Mouse (Mus musculus) embryonic facial prominence, embryonic 15.5 days (tissue): ENCODE data around the gene Cpne5. TPM values are rescaled to one million over a fixed set of nuclear protein-coding genes. Genes with fewer than 3 reads are reported as not detected.
A peak's percentile ranks its signal among the peaks of the same experiment; 100 is the strongest.

Experiments used
- ATAC-seq: fragments of 200-750 bp; cut with Nextera tagmentation; 2 replicates; pipeline ENCODE4 v1.8.0; 2017; ENCODE audit warnings: low read depth, moderate TSS enrichment; ENCODE audit not compliant: insufficient number of reproducible peaks, low FRiP score, low TSS enrichment
- H3K27ac ChIP-seq: fragments of 300-500 bp; sonication (generic); replicated peaks from 2 replicates; pipeline ENCODE4 v1.5.1; 2015; ENCODE audit warnings: mild to moderate bottlenecking, inconsistent platforms
- H3K27me3 ChIP-seq: fragments of 300-500 bp; sonication (generic); 2 replicates; pipeline ENCODE4 v1.6.1; 2015; ENCODE audit warnings: inconsistent platforms
- H3K36me3 ChIP-seq: fragments of 300-500 bp; sonication (generic); 2 replicates; pipeline ENCODE4 v1.6.1; 2015; ENCODE audit warnings: mild to moderate bottlenecking, inconsistent platforms
- H3K4me1 ChIP-seq: fragments of 300-500 bp; sonication (generic); 2 replicates; pipeline ENCODE4 v1.6.1; 2015; ENCODE audit warnings: inconsistent platforms
- H3K4me2 ChIP-seq: fragments of 300-500 bp; sonication (generic); replicated peaks from 2 replicates; pipeline ENCODE4 v1.6.1; 2015; ENCODE audit warnings: mild to moderate bottlenecking, inconsistent platforms
- H3K4me3 ChIP-seq: fragments of 300-500 bp; sonication (generic); replicated peaks from 2 replicates; pipeline ENCODE4 v1.5.1; 2015; ENCODE audit warnings: mild to moderate bottlenecking, inconsistent platforms
- H3K9ac ChIP-seq: fragments of 300-500 bp; sonication (generic); 2 replicates; pipeline ENCODE4 v1.6.1; 2015; ENCODE audit warnings: inconsistent platforms
- H3K9me3 ChIP-seq: fragments of 300-500 bp; sonication (generic); replicated peaks from 2 replicates; pipeline ENCODE4 v1.6.1; 2016; ENCODE audit warnings: inconsistent platforms
- WGBS: fragments of 180-500 bp; shearing (Covaris S2); methylation state at CpG from one replicate; pipeline ENCODE4 v1.1.7; 2015; 5-methylcytosine and 5-hydroxymethylcytosine counted together
- polyA plus RNA-seq: library from polyadenylated mRNA; unstranded; fragments of >200 nt; fragmentation: Nextera tagmentation; extraction: Ambion mirVana; gene quantifications from 2 replicates; pipeline ENCODE4 v1.2.1, GENCODE M21; 2015

The Cpne5 gene
- polyA plus RNA-seq, 1 experiment from 2014 or later: 27.6 TPM

GRCm38 (mm10) chr17:29180406-29181127 is 57.4 kb downstream of the Cpne5 start:
- 61% methylated on average over 4 of the region's 4 CpGs for whole genome bisulfite sequencing

GRCm38 (mm10) chr17:29179917-29180316 is 58.0 kb downstream of the Cpne5 start:
- Histone ChIP-seq H3K36me3 (no peaks in the 10 kb centered on the region), H3K27ac (no peak overlapping the region), H3K4me2 (no peak overlapping the region), H3K9ac (no peak overlapping the region), H3K27me3 (no peaks in the 10 kb centered on the region), H3K9me3 (no peaks in the 10 kb centered on the region), H3K4me3 (no peak overlapping the region), H3K4me1 (peaks cover 32% of the 10 kb centered on the region)
- ATAC-seq: no peak
- 90% methylated on average over 6 of the region's 6 CpGs for WGBS

More at GRCm38 (mm10) chr17:29180406-29181127, 57.4 kb downstream of the Cpne5 start:
- no peak for ATAC-seq
- Histone ChIP-seq H3K36me3 (no peaks in the 10 kb centered on the region), H3K9me3 (no peaks in the 10 kb centered on the region), H3K4me3 (no peak overlapping the region), H3K9ac (no peak overlapping the region), H3K27me3 (no peaks in the 10 kb centered on the region), H3K4me1 (peaks cover 37% of the 10 kb centered on the region), H3K27ac (no peak overlapping the region), H3K4me2 (no peak overlapping the region)

DNA sequence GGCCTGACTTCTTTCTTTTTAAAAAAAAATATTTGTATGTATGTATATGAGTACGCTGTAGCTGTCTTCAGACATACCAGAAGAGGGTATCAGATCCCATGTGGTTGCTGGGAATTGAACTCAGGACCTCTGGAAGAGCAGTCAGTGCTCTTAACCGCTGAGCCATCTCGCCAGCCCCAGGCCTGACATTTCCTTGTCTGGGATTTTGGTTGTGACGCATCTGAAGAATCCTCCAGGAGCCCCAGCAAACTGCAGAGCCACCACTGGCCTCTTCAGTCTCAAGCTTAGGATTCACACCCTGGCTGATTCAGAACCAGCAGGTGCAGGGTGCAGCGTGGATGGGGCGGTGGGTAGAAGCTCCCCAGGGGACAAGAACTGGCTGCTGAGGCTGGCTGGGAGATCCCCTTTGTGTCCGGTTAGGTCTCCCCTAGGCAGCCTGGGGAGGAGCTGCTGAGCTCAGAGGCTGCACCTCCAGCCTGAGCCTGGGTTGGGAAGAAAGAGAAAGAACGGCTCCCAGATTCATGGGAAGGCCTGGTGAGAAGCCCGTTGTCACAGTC is 59.4 kb downstream of the Cpne5 start:
- Histone ChIP-seq H3K9ac (no peak overlapping the region), H3K9me3 (no peaks in the 10 kb centered on the region), H3K4me2 (no peak overlapping the region), H3K4me3 (no peak overlapping the region), H3K27me3 (no peaks in the 10 kb centered on the region), H3K27ac (no peak overlapping the region), H3K4me1 (peaks cover 32% of the 10 kb centered on the region), H3K36me3 (no peaks in the 10 kb centered on the region)
- ATAC-seq: no peak
- WGBS: 66% methylated on average over 9 of the region's 9 CpGs

DNA sequence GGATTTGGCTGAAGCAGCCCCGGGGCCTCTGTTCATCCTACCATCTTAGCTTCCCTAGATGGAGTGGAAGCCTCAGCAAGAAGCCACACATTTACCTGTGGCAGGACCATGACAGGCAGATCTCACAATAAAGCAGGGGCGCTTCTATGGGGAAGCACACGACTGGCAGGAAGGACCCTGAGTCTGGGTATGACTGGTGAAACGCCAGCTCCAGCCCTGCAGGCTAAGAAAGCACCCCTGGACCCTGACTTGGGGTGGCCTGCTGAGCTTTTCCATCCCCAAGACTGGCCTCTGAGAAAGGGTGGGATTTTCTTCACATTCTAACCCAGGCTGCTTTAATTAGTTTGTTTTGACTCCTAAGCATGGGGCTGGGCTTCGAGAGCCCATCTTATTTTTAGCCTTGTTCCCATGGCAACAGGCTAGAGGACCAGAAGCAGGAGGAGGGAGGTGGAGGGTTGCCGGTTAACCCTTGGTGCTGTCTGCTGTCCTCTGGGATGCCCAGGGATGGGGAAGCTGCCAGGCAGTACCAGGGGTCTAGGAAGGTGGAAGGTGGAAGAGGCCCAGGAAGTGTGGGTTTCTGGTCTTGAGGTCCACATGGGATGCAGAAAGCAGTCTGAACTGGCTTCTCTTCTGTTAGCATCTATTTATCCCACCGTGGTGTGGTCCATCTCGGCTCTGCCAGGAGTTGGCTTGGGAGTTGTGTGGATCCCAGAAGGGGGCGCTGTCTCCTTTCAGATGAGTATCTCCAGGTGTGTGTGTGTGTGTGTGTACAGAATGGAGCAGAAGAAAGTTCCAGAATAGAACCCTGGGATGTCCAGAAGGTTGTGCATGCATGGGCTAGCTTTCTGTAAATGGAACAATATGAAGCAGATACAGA is 61.3 kb downstream of the Cpne5 start:
- no peak overlapping the region for H3K27ac ChIP-seq
- no peaks in the 10 kb centered on the region for H3K9me3 ChIP-seq
- 14% methylated on average over 9 of the region's 9 CpGs for WGBS
- no peaks in the 10 kb centered on the region for H3K36me3 ChIP-seq
- H3K9ac ChIP-seq: no peak overlapping the region
- no peak overlapping the region for H3K4me3 ChIP-seq
- peaks cover 24% of the 10 kb centered on the region for H3K4me1 ChIP-seq
- no peaks in the 10 kb centered on the region for H3K27me3 ChIP-seq
- no peak overlapping the region for H3K4me2 ChIP-seq
- peak; percentile 66 for ATAC-seq

DNA sequence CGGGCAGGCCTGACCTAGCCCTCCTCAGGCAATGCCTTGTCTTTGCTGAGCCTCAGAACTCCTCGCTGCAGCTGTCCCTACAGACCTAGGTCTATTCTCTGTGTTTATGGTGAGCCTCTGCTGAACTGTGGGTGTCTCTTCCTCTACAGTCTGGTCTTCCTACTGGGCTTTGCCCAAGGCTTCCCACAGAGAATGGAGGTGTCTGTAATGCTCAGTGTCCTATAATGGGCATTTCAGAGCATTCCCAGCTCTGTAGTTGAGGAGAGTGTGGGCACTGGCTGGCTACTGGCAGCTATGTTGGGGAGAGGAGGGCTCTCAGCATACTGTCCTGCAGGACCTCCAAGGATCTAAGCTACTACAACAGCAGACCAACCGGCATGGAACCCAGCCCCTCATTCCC is 62.3 kb downstream of the Cpne5 start:
- no peak overlapping the region for H3K4me3 ChIP-seq
- H3K36me3 ChIP-seq: no peaks in the 10 kb centered on the region
- no peaks in the 10 kb centered on the region for H3K9me3 ChIP-seq
- H3K27ac ChIP-seq: no peak overlapping the region
- H3K9ac ChIP-seq: no peak overlapping the region
- no peak for ATAC-seq
- H3K4me1 ChIP-seq: peaks cover 27% of the 10 kb centered on the region
- no peaks in the 10 kb centered on the region for H3K27me3 ChIP-seq
- no peak overlapping the region for H3K4me2 ChIP-seq
- 57% methylated on average over 3 of the region's 3 CpGs for WGBS

DNA sequence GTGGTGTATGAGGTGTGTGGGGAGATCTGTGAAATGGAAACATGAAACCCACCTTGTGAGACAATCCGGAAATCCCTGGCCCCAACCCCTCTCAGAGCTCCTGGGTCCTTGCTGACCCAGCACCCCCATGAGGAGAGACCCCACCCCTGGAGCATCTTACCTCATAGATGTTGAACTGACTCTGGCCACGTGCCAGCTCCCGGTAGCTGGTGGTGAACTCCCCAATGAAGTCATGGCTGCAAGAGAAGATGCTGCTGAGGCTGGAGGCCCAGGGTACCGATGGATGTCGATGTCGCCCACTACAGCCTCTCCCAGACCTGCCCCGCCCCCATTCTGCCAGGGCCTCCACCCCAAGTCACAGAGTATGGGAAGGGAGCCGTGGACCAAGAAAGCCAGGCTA is 64.8 kb downstream of the Cpne5 start:
- no peaks in the 10 kb centered on the region for H3K9me3 ChIP-seq
- H3K27ac ChIP-seq: no peak overlapping the region
- H3K9ac ChIP-seq: no peak overlapping the region
- no peak overlapping the region for H3K4me2 ChIP-seq
- no peaks in the 10 kb centered on the region for H3K27me3 ChIP-seq
- H3K36me3 ChIP-seq: no peaks in the 10 kb centered on the region
- 63% methylated on average over 8 of the region's 8 CpGs for WGBS
- ATAC-seq: no peak
- peaks cover 27% of the 10 kb centered on the region for H3K4me1 ChIP-seq
- no peak overlapping the region for H3K4me3 ChIP-seq

- 55% methylated on average over 10 of the region's 10 CpGs for WGBS
- Histone ChIP-seq H3K4me2 (no peak overlapping the region), H3K27me3 (no peaks in the 10 kb centered on the region), H3K9me3 (no peaks in the 10 kb centered on the region), H3K4me1 (peaks cover 38% of the 10 kb centered on the region), H3K9ac (no peak overlapping the region), H3K4me3 (no peak overlapping the region), H3K27ac (no peak overlapping the region), H3K36me3 (no peaks in the 10 kb centered on the region)
- no peak for ATAC-seq
Observed at GRCm38 (mm10) chr17:29172062-29172461, 65.9 kb downstream of the Cpne5 start.

DNA sequence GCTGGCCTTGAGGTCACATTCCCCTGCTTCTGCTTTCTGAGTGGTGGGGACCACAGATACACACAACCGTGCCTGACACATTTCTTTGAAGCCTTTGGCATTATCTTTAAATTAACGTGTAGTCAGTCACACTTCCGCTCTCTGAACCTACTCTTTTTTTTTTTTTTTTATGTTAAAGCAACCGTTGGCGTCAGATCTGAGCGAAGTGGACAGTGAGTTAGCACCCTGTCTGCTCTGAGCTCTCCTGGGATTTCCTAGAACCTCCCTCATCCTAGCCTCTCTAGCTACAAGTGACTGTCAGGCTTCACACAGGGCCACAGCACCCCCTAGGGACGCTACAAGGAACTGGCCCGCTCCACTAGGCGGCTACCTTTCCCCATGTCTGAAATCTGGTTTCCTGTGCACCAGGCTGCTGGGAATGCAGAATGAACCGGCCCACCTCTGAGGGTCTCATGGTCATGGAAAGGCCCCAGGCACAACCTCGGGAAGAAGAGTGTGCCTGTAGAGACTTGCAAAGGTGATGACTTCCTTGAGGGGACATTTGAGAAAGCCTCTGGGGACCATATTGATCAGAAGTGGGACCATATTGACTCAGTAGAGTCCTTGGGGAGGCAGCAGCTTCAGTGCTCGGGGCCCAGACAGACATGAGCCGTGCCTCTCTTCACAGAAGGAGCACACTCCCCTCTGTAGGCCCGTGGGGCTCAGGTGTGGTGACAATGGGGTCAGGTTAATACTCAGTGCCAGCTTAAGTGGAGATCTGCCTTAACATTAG is 66.8 kb downstream of the Cpne5 start:
- 23% methylated on average over 14 of the region's 14 CpGs for WGBS
- Histone ChIP-seq H3K4me2 (no peak overlapping the region), H3K4me3 (no peak overlapping the region), H3K4me1 (peaks cover 36% of the 10 kb centered on the region), H3K27ac (no peak overlapping the region), H3K9ac (no peak overlapping the region), H3K36me3 (no peaks in the 10 kb centered on the region), H3K9me3 (no peaks in the 10 kb centered on the region), H3K27me3 (no peaks in the 10 kb centered on the region)
- no peak for ATAC-seq

GRCm38 (mm10) chr17:29170431-29171000 is 67.5 kb downstream of the Cpne5 start:
- no peaks in the 10 kb centered on the region for H3K27me3 ChIP-seq
- ATAC-seq: no peak
- no peaks in the 10 kb centered on the region for H3K36me3 ChIP-seq
- 73% methylated on average over 14 of the region's 14 CpGs for WGBS
- H3K27ac ChIP-seq: no peak overlapping the region
- peaks cover 36% of the 10 kb centered on the region for H3K4me1 ChIP-seq
- no peak overlapping the region for H3K4me2 ChIP-seq
- no peak overlapping the region for H3K9ac ChIP-seq
- H3K4me3 ChIP-seq: no peak overlapping the region
- H3K9me3 ChIP-seq: no peaks in the 10 kb centered on the region

- 69% methylated on average over 12 of the region's 12 CpGs for WGBS
- no peaks in the 10 kb centered on the region for H3K9me3 ChIP-seq
- no peak overlapping the region for H3K4me3 ChIP-seq
- H3K27ac ChIP-seq: no peak overlapping the region; the same call in 1 of the 2 replicates
- no peaks in the 10 kb centered on the region for H3K36me3 ChIP-seq
- no peaks in the 10 kb centered on the region for H3K27me3 ChIP-seq
- H3K9ac ChIP-seq: no peak overlapping the region
- no peak overlapping the region for H3K4me2 ChIP-seq
- H3K4me1 ChIP-seq: peaks cover 50% of the 10 kb centered on the region
- no peak for ATAC-seq
Observed at GRCm38 (mm10) chr17:29168996-29169601, 68.9 kb downstream of the Cpne5 start.
